Mouse (Mus musculus) ES-Bruce4 (cell line): ENCODE measurements around the gene Prdm15.

Experiments used
- CTCF ChIP-seq: IDR thresholded peaks from one replicate; pipeline ENCODE4 v1.8.1; 2011; ENCODE audit warnings: low read depth, low read length
- EP300 ChIP-seq: IDR thresholded peaks from 2 replicates; pipeline ENCODE4 v1.6.1; 2011; ENCODE audit warnings: low read depth, low read length; ENCODE audit not compliant: insufficient read depth
- POLR2A ChIP-seq: IDR thresholded peaks from one replicate; pipeline ENCODE4 v1.8.1; 2011; ENCODE audit warnings: low read length; ENCODE audit not compliant: insufficient read depth

- TF ChIP-seq POLR2A (no peak), EP300 (no peak), CTCF (no peak)
Observed at GRCm38 (mm10) chr16:97763990-97764340, 87.7 kb downstream of the Prdm15 start.
